9 mouse cellular contexts compared by ENCODE assay signal in the genomic region with DNA sequence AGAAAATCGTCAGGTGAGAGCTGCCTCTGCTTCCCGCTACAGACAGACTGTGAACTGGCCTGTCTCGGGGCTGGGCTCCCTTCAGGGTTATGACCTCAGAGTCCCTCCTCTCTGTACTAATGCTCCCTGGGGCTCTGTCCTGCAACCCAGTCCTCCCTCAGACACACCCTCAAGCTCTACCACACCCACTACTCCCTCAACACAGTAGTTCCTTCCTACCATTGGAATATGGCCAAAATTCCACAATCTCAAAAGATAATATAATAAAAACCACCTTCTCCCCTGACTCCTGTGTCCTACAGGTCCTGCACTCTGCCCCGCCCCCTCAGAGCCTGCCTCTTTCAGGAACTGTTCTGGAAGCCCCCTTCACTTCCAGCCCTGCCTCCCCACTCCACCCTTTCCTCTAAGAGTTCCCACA. TPM values are rescaled to one million over a fixed set of nuclear protein-coding genes. Genes with fewer than 3 reads are reported as not detected.
DNase-seq lines count a peak whose midpoint lies in the region; ATAC-seq and TF ChIP-seq lines count a peak whose summit lies in the region.
"Had no signal": no experiment of that assay in that cellular context is flagged by ENCODE, and none has a peak within 500 bp of the region (broad histone marks: within the 10 kb centered on the region; RNA-seq: fewer than 3 reads in every experiment).

No protein-coding gene starts in this region.

- H3K27ac ChIP-seq in embryonic facial prominence, embryonic 13.5 days, result no peak overlapping the region
- H3K27ac ChIP-seq in embryonic facial prominence, embryonic 10.5 days (replicated peaks), result no peak overlapping the region
- H3K27ac ChIP-seq in MEL (ENCODE audit: control insufficient read depth, low read depth, low read length), result no peak overlapping the region
- H3K27ac ChIP-seq in heart, embryonic 15.5 days, result no peak overlapping the region
- no peak overlapping the region for H3K27ac ChIP-seq in lung, postnatal 0 days (ENCODE audit: low read length)

- H3K4me1 ChIP-seq in embryonic facial prominence, embryonic 13.5 days, result peaks cover 21% of the 10 kb centered on the region
- H3K4me1 ChIP-seq in embryonic facial prominence, embryonic 10.5 days, result peaks cover 23% of the 10 kb centered on the region
- H3K4me1 ChIP-seq in MEL (ENCODE audit: control insufficient read depth in 1 of 2, insufficient read depth in 2 of 2, low read length in 2 of 2), result peaks cover 2 to 22% of the 10 kb centered on the region in 2 experiments; a peak in 3 of 4 replicates
- H3K4me1 ChIP-seq in heart, embryonic 15.5 days (replicated peaks), result peaks cover 20% of the 10 kb centered on the region
- peaks cover 10% of the 10 kb centered on the region; the same call in 1 of the 2 replicates for H3K4me1 ChIP-seq in lung, postnatal 0 days (ENCODE audit: insufficient read depth, low read depth, low read length)

- no peak for TF ChIP-seq POLR2A in MEL (IDR thresholded peaks at IDR 0.05; ENCODE audit: control insufficient read depth in 1 of 2, insufficient read depth in 1 of 2, low read depth in 1 of 2, low read length in 2 of 2, poor library complexity in 1 of 2)

- H3K9me3 ChIP-seq in embryonic facial prominence, embryonic 13.5 days, result no peaks in the 10 kb centered on the region
- H3K9me3 ChIP-seq in embryonic facial prominence, embryonic 10.5 days, result no peaks in the 10 kb centered on the region
- H3K9me3 ChIP-seq in MEL (replicated peaks; ENCODE audit: insufficient read depth, low read length), result no peaks in the 10 kb centered on the region
- no peaks in the 10 kb centered on the region for H3K9me3 ChIP-seq in heart, embryonic 15.5 days (replicated peaks)
- no peaks in the 10 kb centered on the region for H3K9me3 ChIP-seq in lung, postnatal 0 days (ENCODE audit: low read length)

- DNase-seq in embryonic facial prominence, embryonic 10.5 days (ENCODE audit: low spot score), result no peak
- peak; percentile 41 for DNase-seq in MEL (ENCODE audit: low read depth, low spot score)
- DNase-seq in lung, postnatal 0 days (ENCODE audit: low spot score), result peak; percentile 80
- DNase-seq in cerebellum, postnatal 36 days, result no peak
- no peak for DNase-seq in adrenal gland, adult 2 months
- DNase-seq in left cerebral cortex, adult 11 months (ENCODE audit: low spot score), result no peak
- DNase-seq: cerebellum, adult 2 months had no signal

- 29% methylated on average over 4 of the region's 4 CpGs for WGBS in embryonic facial prominence, embryonic 13.5 days
- WGBS in embryonic facial prominence, embryonic 10.5 days, result 38% methylated on average over 4 of the region's 4 CpGs
- WGBS in heart, embryonic 15.5 days, result 45% methylated on average over 4 of the region's 4 CpGs
- WGBS in lung, postnatal 0 days, result 22% methylated on average over 4 of the region's 4 CpGs

- H3K36me3 ChIP-seq in embryonic facial prominence, embryonic 13.5 days, result no peaks in the 10 kb centered on the region
- H3K36me3 ChIP-seq in embryonic facial prominence, embryonic 10.5 days (replicated peaks), result no peaks in the 10 kb centered on the region
- peaks cover 0 to 5% of the 10 kb centered on the region in 2 experiments; a peak in 2 of 4 replicates for H3K36me3 ChIP-seq in MEL (ENCODE audit: control insufficient read depth in 1 of 2, insufficient read depth in 2 of 2, low read length in 2 of 2)
- H3K36me3 ChIP-seq in heart, embryonic 15.5 days, result no peaks in the 10 kb centered on the region
- no peaks in the 10 kb centered on the region for H3K36me3 ChIP-seq in lung, postnatal 0 days (ENCODE audit: insufficient read depth, low read length)

- no peak overlapping the region for H3K4me3 ChIP-seq in embryonic facial prominence, embryonic 13.5 days
- no peak overlapping the region for H3K4me3 ChIP-seq in embryonic facial prominence, embryonic 10.5 days
- H3K4me3 ChIP-seq in MEL (ENCODE audit: control insufficient read depth in 1 of 2, insufficient read depth in 1 of 2, low read depth in 2 of 2, low read length in 2 of 2), result no peak overlapping the region
- no peak overlapping the region for H3K4me3 ChIP-seq in heart, embryonic 15.5 days
- H3K4me3 ChIP-seq in lung, postnatal 0 days (ENCODE audit: low read depth, low read length), result no peak overlapping the region

- ATAC-seq in embryonic facial prominence, embryonic 13.5 days (ENCODE audit: insufficient number of reproducible peaks, insufficient read depth, low FRiP score, low TSS enrichment, low read depth), result no peak
- ATAC-seq in heart, embryonic 15.5 days (replicated peaks; ENCODE audit: insufficient number of reproducible peaks, insufficient read depth, low FRiP score, low read depth), result peak; percentile 77
- ATAC-seq in lung, postnatal 0 days, result peak; percentile 83

- no peaks in the 10 kb centered on the region for H3K27me3 ChIP-seq in embryonic facial prominence, embryonic 13.5 days
- H3K27me3 ChIP-seq in embryonic facial prominence, embryonic 10.5 days (replicated peaks; ENCODE audit: low read depth, poor library complexity, severe bottlenecking), result no peaks in the 10 kb centered on the region
- H3K27me3 ChIP-seq in MEL (ENCODE audit: control insufficient read depth in 1 of 2, insufficient read depth in 2 of 2, low read length in 2 of 2), result peaks cover 0 to 2% of the 10 kb centered on the region in 2 experiments; a peak in 2 of 4 replicates
- no peaks in the 10 kb centered on the region for H3K27me3 ChIP-seq in heart, embryonic 15.5 days
- no peaks in the 10 kb centered on the region for H3K27me3 ChIP-seq in lung, postnatal 0 days (replicated peaks; ENCODE audit: insufficient read depth, low read length)

- 0 out of 4 replicates have a peak, but pooled peaks of 1 of the 2 experiments have one; percentile 15 for TF ChIP-seq EP300 in MEL (IDR thresholded peaks at IDR 0.05; ENCODE audit: low read depth in 1 of 2, low read length in 2 of 2)
- peak; percentile 52 for TF ChIP-seq EP300 in lung, postnatal 0 days (IDR thresholded peaks at IDR 0.05)

- no peak for TF ChIP-seq RAD21 in MEL (IDR thresholded peaks at IDR 0.05; ENCODE audit: low read depth, low read length)

- peak overlapping the region; percentile 27; the same call in 1 of the 2 replicates for H3K9ac ChIP-seq in embryonic facial prominence, embryonic 13.5 days
- no peak overlapping the region for H3K9ac ChIP-seq in MEL (ENCODE audit: control insufficient read depth, low read depth, low read length, poor library complexity, severe bottlenecking)
- no peak overlapping the region for H3K9ac ChIP-seq in heart, embryonic 15.5 days
- H3K9ac ChIP-seq in lung, postnatal 0 days (replicated peaks; ENCODE audit: low read depth), result no peak overlapping the region

- no peaks in the 10 kb centered on the region for H3K79me2 ChIP-seq in MEL (ENCODE audit: control insufficient read depth, insufficient read depth, low read length, poor library complexity)

- H3K4me2 ChIP-seq in embryonic facial prominence, embryonic 13.5 days, result no peak overlapping the region
- H3K4me2 ChIP-seq in heart, embryonic 15.5 days, result no peak overlapping the region
- no peak overlapping the region for H3K4me2 ChIP-seq in lung, postnatal 0 days (replicated peaks; ENCODE audit: low read depth, low read length)

- TF ChIP-seq CTCF in MEL (IDR thresholded peaks at IDR 0.05 in 2 of 3, conservative IDR thresholded peaks at IDR 0.05 in 1 of 3; ENCODE audit: control insufficient read depth in 1 of 3, insufficient read depth in 1 of 3, low read depth in 2 of 3, low read length in 3 of 3, poor library complexity in 1 of 3, severe bottlenecking in 1 of 3), result no peak
- no peak for TF ChIP-seq CTCF in lung, postnatal 0 days (IDR thresholded peaks at IDR 0.05)

TF ChIP-seq in MEL, 35 proteins besides CTCF, POLR2A, EP300 and RAD21 (continues in another document):
- no peak for TF ChIP-seq CHD2 (IDR thresholded peaks at IDR 0.05; ENCODE audit: low read length)
- no peak for TF ChIP-seq ZNF384 (IDR thresholded peaks at IDR 0.05; ENCODE audit: low read depth, low read length)
- TF ChIP-seq USF1 (IDR thresholded peaks at IDR 0.05; ENCODE audit: low read depth, low read length), result no peak
- no peak for TF ChIP-seq ZKSCAN1 (IDR thresholded peaks at IDR 0.05; ENCODE audit: low read depth, low read length)
- no peak for TF ChIP-seq KAT2A (conservative IDR thresholded peaks at IDR 0.05; ENCODE audit: low read depth, low read length)
- no peak for TF ChIP-seq TBP (IDR thresholded peaks at IDR 0.05; ENCODE audit: low read depth, low read length)
- 0 out of 2 replicates have a peak, but pooled peaks have one; percentile 16 for TF ChIP-seq RCOR1 (IDR thresholded peaks at IDR 0.05; ENCODE audit: low read depth, low read length)
- TF ChIP-seq POLR2AphosphoS2 (IDR thresholded peaks at IDR 0.05; ENCODE audit: low read length), result no peak
- no peak for TF ChIP-seq HCFC1 (IDR thresholded peaks at IDR 0.05; ENCODE audit: low read depth, low read length)
- TF ChIP-seq ETS1 (IDR thresholded peaks at IDR 0.05; ENCODE audit: low read depth, low read length), result 0 out of 2 replicates have a peak, but pooled peaks have one; percentile 31
- no peak for TF ChIP-seq E2F4 (IDR thresholded peaks at IDR 0.05; ENCODE audit: borderline replicate concordance, low read depth, low read length)

RNA-seq across cellular contexts. Expression of a gene that starts 45.0 kb away (rescaled TPM):
- polyA plus RNA-seq in embryonic facial prominence, embryonic 13.5 days (2015; fragmentation: Nextera tagmentation; extraction: Ambion mirVana), result 4.2 and 4.4 TPM in 2 replicates
- polyA plus RNA-seq in embryonic facial prominence, embryonic 10.5 days (2016; fragmentation: Nextera tagmentation; extraction: Ambion mirVana), result 1.3 and 1.4 TPM in 2 replicates
- total RNA-seq in MEL (2012; rRNA removed), result under 0.01 and 0.04 TPM in 2 replicates
- under 1 TPM in 1 of 2 experiments, not detected in 1; 0.07 TPM for polyA plus RNA-seq in MEL (2012; ENCODE audit: insufficient read depth in 1 of 2, insufficient read length in 2 of 2, low read depth in 1 of 2, low replicate concordance in 2 of 2, missing spikeins in 1 of 2)
- polyA plus RNA-seq in heart, embryonic 15.5 days (2015; fragmentation: Nextera tagmentation; extraction: Ambion mirVana), result 0.21 and 0.42 TPM in 2 replicates
- polyA plus RNA-seq in lung, postnatal 0 days (2015; fragmentation: Nextera tagmentation; extraction: Ambion mirVana), result 1.3 and 2.2 TPM in 2 replicates
- under 1 TPM; 0.32 to 0.66 TPM for total RNA-seq in adrenal gland, adult 2 months (2021)
- 0.19 and 0.28 TPM in 2 replicates for polyA plus RNA-seq in adrenal gland, adult 2 months (2012; rRNA removed)

RNA-seq across cellular contexts. Expression of a gene that starts 56.1 kb away (rescaled TPM):
- polyA plus RNA-seq in embryonic facial prominence, embryonic 13.5 days (2015; fragmentation: Nextera tagmentation; extraction: Ambion mirVana), result 43.4 and 46.3 TPM in 2 replicates
- polyA plus RNA-seq in embryonic facial prominence, embryonic 10.5 days (2016; fragmentation: Nextera tagmentation; extraction: Ambion mirVana), result 29.5 and 29.8 TPM in 2 replicates
- total RNA-seq in MEL (2012; rRNA removed), result 0.20 and 0.23 TPM in 2 replicates
- under 1 TPM in 1 of 2 experiments, not detected in 1; 0.72 TPM for polyA plus RNA-seq in MEL (2012; ENCODE audit: insufficient read depth in 1 of 2, insufficient read length in 2 of 2, low read depth in 1 of 2, low replicate concordance in 2 of 2, missing spikeins in 1 of 2)
- 53.8 and 59.7 TPM in 2 replicates for polyA plus RNA-seq in heart, embryonic 15.5 days (2015; fragmentation: Nextera tagmentation; extraction: Ambion mirVana)
- 0.80 and 1.0 TPM in 2 replicates for polyA plus RNA-seq in lung, postnatal 0 days (2015; fragmentation: Nextera tagmentation; extraction: Ambion mirVana)
- total RNA-seq in adrenal gland, adult 2 months (2021), result under 1 TPM; 0.52 to 0.69 TPM
- 0.77 and 1.3 TPM in 2 replicates for polyA plus RNA-seq in adrenal gland, adult 2 months (2012; rRNA removed)

Comparison
In these comparisons a context has a peak if more than half of its experiments do, and no peak if none do; other contexts are left out.
1. DNase-seq: peak in MEL (single experiment) and lung, postnatal 0 days (single experiment); none in embryonic facial prominence, embryonic 10.5 days (single experiment), cerebellum, postnatal 36 days (0 of 2), adrenal gland, adult 2 months (single experiment) and left cerebral cortex, adult 11 months (single experiment).
2. RNA of a gene that starts 56.1 kb away (polyA plus RNA-seq): 53.8 to 59.7 TPM in heart, embryonic 15.5 days, 43.4 to 46.3 TPM in embryonic facial prominence, embryonic 13.5 days and 29.5 to 29.8 TPM in embryonic facial prominence, embryonic 10.5 days; 0.80 to 1.0 TPM in lung, postnatal 0 days, 0.77 to 1.3 TPM in adrenal gland, adult 2 months and 0.72 TPM in MEL; every median in the first group is over 10 times any median in the second.